Comparison of ENCODE assay signal across 15 mouse cellular contexts in the genomic region with DNA sequence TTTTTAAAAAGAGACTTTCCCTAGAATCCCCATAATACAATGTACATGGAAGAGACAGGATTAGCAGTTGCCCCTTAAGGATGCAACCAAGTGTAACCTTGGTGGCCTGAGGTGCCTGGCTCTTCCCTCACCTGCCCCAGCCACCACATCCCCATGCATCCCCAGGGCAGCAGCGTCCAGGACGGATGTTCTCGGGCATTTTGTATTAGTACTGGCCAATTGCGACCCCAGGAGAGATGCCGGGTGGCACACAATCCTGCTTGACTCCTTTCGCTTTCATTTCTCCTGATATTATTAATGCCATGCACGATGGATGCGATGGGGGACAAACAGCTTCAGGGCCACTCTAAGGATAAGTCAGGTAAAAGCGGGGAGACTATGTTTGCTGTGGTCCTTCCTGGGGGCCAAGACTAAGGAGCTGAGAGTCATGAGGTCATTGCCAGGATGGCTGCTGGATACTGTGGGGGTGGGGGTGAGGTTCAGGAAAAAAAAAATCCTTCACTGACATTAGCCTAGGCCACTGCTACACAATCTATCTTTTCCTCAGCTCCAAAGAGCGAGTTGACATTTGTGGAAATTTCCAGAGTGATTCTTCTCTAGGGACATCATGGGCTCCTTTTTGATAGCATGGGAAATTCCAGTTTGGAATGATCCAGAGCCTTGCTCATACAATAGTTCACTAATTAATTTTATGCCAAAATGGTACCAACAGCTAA. TPM values are rescaled to one million over a fixed set of nuclear protein-coding genes. Genes with fewer than 3 reads are reported as not detected.
DNase-seq lines count a peak whose midpoint lies in the region; ATAC-seq and TF ChIP-seq lines count a peak whose summit lies in the region.
"Had no signal": no experiment of that assay in that cellular context is flagged by ENCODE, and none has a peak within 500 bp of the region (broad histone marks: within the 10 kb centered on the region; RNA-seq: fewer than 3 reads in every experiment).

No protein-coding gene starts in this region.

- DNase-seq in hindbrain, postnatal 0 days (ENCODE audit: low spot score) = no peak
- no peak for DNase-seq in hindbrain, embryonic 14.5 days (ENCODE audit: low spot score)
- DNase-seq in liver, postnatal 0 days = no peak
- no peak for DNase-seq in intestine, embryonic 14.5 days (ENCODE audit: low spot score)
- DNase-seq in limb, embryonic 10.5 days (ENCODE audit: low spot score) = no peak
- DNase-seq in cerebellum, adult 11-12 months = no peak
- DNase-seq: cerebellum, postnatal 14 days; kidney, adult 11 months; thymus, adult 18-20 months had no signal

- no peaks in the 10 kb centered on the region for H3K36me3 ChIP-seq in hindbrain, postnatal 0 days (ENCODE audit: insufficient read depth, low read length)
- H3K36me3 ChIP-seq in hindbrain, embryonic 14.5 days (replicated peaks; ENCODE audit: control insufficient read depth, insufficient read depth) = no peaks in the 10 kb centered on the region
- no peaks in the 10 kb centered on the region for H3K36me3 ChIP-seq in liver, postnatal 0 days (replicated peaks; ENCODE audit: insufficient read depth, low read length)
- no peaks in the 10 kb centered on the region for H3K36me3 ChIP-seq in liver, embryonic 12.5 days
- H3K36me3 ChIP-seq in intestine, embryonic 14.5 days (ENCODE audit: control insufficient read depth, insufficient read depth, low read length) = no peaks in the 10 kb centered on the region
- no peaks in the 10 kb centered on the region for H3K36me3 ChIP-seq in limb, embryonic 10.5 days
- H3K36me3 ChIP-seq: embryonic facial prominence, embryonic 13.5 days; heart, embryonic 12.5 days; midbrain, embryonic 10.5 days had no signal

- no peak for ATAC-seq in hindbrain, postnatal 0 days
- no peak for ATAC-seq in hindbrain, embryonic 14.5 days (ENCODE audit: low FRiP score)
- no peak for ATAC-seq in liver, postnatal 0 days
- no peak for ATAC-seq in liver, embryonic 12.5 days
- ATAC-seq in intestine, embryonic 14.5 days (replicated peaks; ENCODE audit: low FRiP score, low TSS enrichment, low read depth) = no peak

- H3K4me3 ChIP-seq in hindbrain, postnatal 0 days (ENCODE audit: low read length) = no peak overlapping the region
- no peak overlapping the region; the same call in 1 of the 2 replicates for H3K4me3 ChIP-seq in hindbrain, embryonic 14.5 days (replicated peaks; ENCODE audit: low read length)
- H3K4me3 ChIP-seq in liver, postnatal 0 days (ENCODE audit: low read depth, low read length) = no peak overlapping the region
- no peak overlapping the region for H3K4me3 ChIP-seq in liver, embryonic 12.5 days
- no peak overlapping the region for H3K4me3 ChIP-seq in intestine, embryonic 14.5 days (ENCODE audit: low read depth, low read length)
- H3K4me3 ChIP-seq in limb, embryonic 10.5 days = 0 out of 2 replicates have a peak overlapping the region, but pooled peaks have one; percentile 4
- H3K4me3 ChIP-seq: embryonic facial prominence, embryonic 13.5 days; heart, embryonic 12.5 days; midbrain, embryonic 10.5 days had no signal

- no peak overlapping the region for H3K9ac ChIP-seq in hindbrain, postnatal 0 days (replicated peaks; ENCODE audit: low read length)
- no peak overlapping the region for H3K9ac ChIP-seq in hindbrain, embryonic 14.5 days
- H3K9ac ChIP-seq in liver, postnatal 0 days (replicated peaks) = no peak overlapping the region
- H3K9ac ChIP-seq in liver, embryonic 12.5 days = no peak overlapping the region
- H3K9ac ChIP-seq in intestine, embryonic 14.5 days (ENCODE audit: low read length) = no peak overlapping the region
- H3K9ac ChIP-seq: embryonic facial prominence, embryonic 13.5 days; heart, embryonic 12.5 days; liver, embryonic 14.5 days had no signal

- no peak for TF ChIP-seq EP300 in liver, postnatal 0 days (IDR thresholded peaks at IDR 0.05; ENCODE audit: low read depth)

- H3K27me3 ChIP-seq in hindbrain, postnatal 0 days (ENCODE audit: insufficient read depth, low read length) = no peaks in the 10 kb centered on the region
- no peaks in the 10 kb centered on the region for H3K27me3 ChIP-seq in hindbrain, embryonic 14.5 days (ENCODE audit: control insufficient read depth, insufficient read depth, low read length)
- no peaks in the 10 kb centered on the region for H3K27me3 ChIP-seq in liver, postnatal 0 days (ENCODE audit: insufficient read depth, low read length)
- H3K27me3 ChIP-seq in liver, embryonic 12.5 days (replicated peaks) = no peaks in the 10 kb centered on the region; the same call in 1 of the 2 replicates
- H3K27me3 ChIP-seq in intestine, embryonic 14.5 days (replicated peaks; ENCODE audit: control insufficient read depth, insufficient read depth, low read length) = no peaks in the 10 kb centered on the region
- no peaks in the 10 kb centered on the region for H3K27me3 ChIP-seq in limb, embryonic 10.5 days (ENCODE audit: low read depth, poor library complexity, severe bottlenecking)
- H3K27me3 ChIP-seq: embryonic facial prominence, embryonic 13.5 days; heart, embryonic 12.5 days had no signal

- 88% methylated on average over 10 of the region's 10 CpGs for WGBS in hindbrain, postnatal 0 days
- WGBS in hindbrain, embryonic 14.5 days = 87% methylated on average over 10 of the region's 10 CpGs
- 72% methylated on average over 10 of the region's 10 CpGs for WGBS in liver, postnatal 0 days (ENCODE audit: insufficient replicate concordance)
- WGBS in liver, embryonic 12.5 days (ENCODE audit: insufficient replicate concordance) = 77% methylated on average over 10 of the region's 10 CpGs
- 92% methylated on average over 10 of the region's 10 CpGs for WGBS in intestine, embryonic 14.5 days
- WGBS in limb, embryonic 10.5 days = 91% methylated on average over 10 of the region's 10 CpGs

- no peak overlapping the region for H3K27ac ChIP-seq in hindbrain, postnatal 0 days
- no peak overlapping the region for H3K27ac ChIP-seq in hindbrain, embryonic 14.5 days
- H3K27ac ChIP-seq in liver, postnatal 0 days (ENCODE audit: low read depth) = no peak overlapping the region
- H3K27ac ChIP-seq in liver, embryonic 12.5 days = no peak overlapping the region
- H3K27ac ChIP-seq in intestine, embryonic 14.5 days (ENCODE audit: low read depth) = no peak overlapping the region
- no peak overlapping the region for H3K27ac ChIP-seq in limb, embryonic 10.5 days
- H3K27ac ChIP-seq: embryonic facial prominence, embryonic 13.5 days; liver, embryonic 14.5 days; midbrain, embryonic 10.5 days had no signal

- TF ChIP-seq CTCF in hindbrain, postnatal 0 days (IDR thresholded peaks at IDR 0.05; ENCODE audit: low read depth) = no peak
- no peak for TF ChIP-seq CTCF in liver, postnatal 0 days (IDR thresholded peaks at IDR 0.05; ENCODE audit: low read depth)

- H3K4me2 ChIP-seq in hindbrain, postnatal 0 days (ENCODE audit: low read depth, low read length) = peak overlapping the region; percentile 16; the same call in 1 of the 2 replicates
- no peak overlapping the region for H3K4me2 ChIP-seq in hindbrain, embryonic 14.5 days (replicated peaks)
- H3K4me2 ChIP-seq in liver, postnatal 0 days (ENCODE audit: low read depth, low read length) = peak overlapping the region; percentile 48
- no peak overlapping the region for H3K4me2 ChIP-seq in liver, embryonic 12.5 days
- 0 out of 2 replicates have a peak overlapping the region, but pooled peaks have one; percentile 1 for H3K4me2 ChIP-seq in intestine, embryonic 14.5 days (ENCODE audit: low read length)
- H3K4me2 ChIP-seq: embryonic facial prominence, embryonic 13.5 days; heart, embryonic 12.5 days had no signal

- 0 out of 2 replicates have a peak, but pooled peaks cover 7% of the 10 kb centered on the region for H3K4me1 ChIP-seq in hindbrain, postnatal 0 days (ENCODE audit: insufficient read depth, low read length)
- H3K4me1 ChIP-seq in hindbrain, embryonic 14.5 days (replicated peaks; ENCODE audit: control insufficient read depth, insufficient read depth, low read length) = 0 out of 2 replicates have a peak, but pooled peaks cover 7% of the 10 kb centered on the region
- peaks cover 3% of the 10 kb centered on the region; the same call in 1 of the 2 replicates for H3K4me1 ChIP-seq in liver, postnatal 0 days (ENCODE audit: insufficient read depth)
- no peaks in the 10 kb centered on the region for H3K4me1 ChIP-seq in liver, embryonic 12.5 days
- H3K4me1 ChIP-seq in intestine, embryonic 14.5 days (replicated peaks; ENCODE audit: control insufficient read depth, insufficient read depth, low read length) = peaks cover 7% of the 10 kb centered on the region; the same call in 1 of the 2 replicates
- H3K4me1 ChIP-seq in limb, embryonic 10.5 days = peaks cover 5% of the 10 kb centered on the region; the same call in 1 of the 2 replicates
- H3K4me1 ChIP-seq: midbrain, embryonic 10.5 days had no signal

- no peaks in the 10 kb centered on the region for H3K9me3 ChIP-seq in hindbrain, postnatal 0 days (ENCODE audit: low read length)
- H3K9me3 ChIP-seq in hindbrain, embryonic 14.5 days (ENCODE audit: control insufficient read depth, low read length) = no peaks in the 10 kb centered on the region
- no peaks in the 10 kb centered on the region for H3K9me3 ChIP-seq in liver, postnatal 0 days (ENCODE audit: low read length)
- H3K9me3 ChIP-seq in liver, embryonic 12.5 days (replicated peaks) = no peaks in the 10 kb centered on the region
- no peaks in the 10 kb centered on the region for H3K9me3 ChIP-seq in intestine, embryonic 14.5 days (ENCODE audit: control insufficient read depth, low read length)
- no peaks in the 10 kb centered on the region for H3K9me3 ChIP-seq in limb, embryonic 10.5 days (replicated peaks)
- H3K9me3 ChIP-seq: embryonic facial prominence, embryonic 13.5 days; heart, embryonic 12.5 days; midbrain, embryonic 10.5 days had no signal

RNA-seq across cellular contexts. Expression of gene Zfp366, which starts 1.7 kb away (rescaled TPM):
- 1.6 and 2.2 TPM in 2 replicates for total RNA-seq in hindbrain, postnatal 0 days (2014; rRNA removed)
- polyA plus RNA-seq in hindbrain, postnatal 0 days (2015; fragmentation: Nextera tagmentation; extraction: Ambion mirVana) = 0.30 and 0.34 TPM in 2 replicates
- polyA plus RNA-seq in hindbrain, embryonic 14.5 days (2014; fragmentation: Nextera tagmentation; extraction: Ambion mirVana) = 0.78 and 1.3 TPM in 2 replicates
- 0.33 and 0.39 TPM in 2 replicates for polyA plus RNA-seq in liver, postnatal 0 days (2015; fragmentation: Nextera tagmentation; extraction: Ambion mirVana)
- 0.10 and 0.17 TPM in 2 replicates for polyA plus RNA-seq in liver, embryonic 12.5 days (2016; fragmentation: Nextera tagmentation; extraction: Ambion mirVana)
- 0.79 and 0.83 TPM in 2 replicates for polyA plus RNA-seq in intestine, embryonic 14.5 days (2014; fragmentation: Nextera tagmentation; extraction: Ambion mirVana)
- 0.36 and 0.50 TPM in 2 replicates for polyA plus RNA-seq in limb, embryonic 10.5 days (2016; fragmentation: Nextera tagmentation; extraction: Ambion mirVana)
- total RNA-seq: CH12.LX had no signal

Comparison
In these comparisons a context has a peak if more than half of its experiments do, and no peak if none do; other contexts are left out.
1. H3K4me2 ChIP-seq: peak in hindbrain, postnatal 0 days (single experiment), liver, postnatal 0 days (single experiment) and intestine, embryonic 14.5 days (single experiment); none in hindbrain, embryonic 14.5 days (single experiment) and liver, embryonic 12.5 days (single experiment).